Mouse (Mus musculus): ENCODE measurements around the gene Hsf3. TPM values are rescaled to one million over a fixed set of nuclear protein-coding genes. Genes with fewer than 3 reads are reported as not detected.

The Hsf3 gene
- polyA plus RNA-seq, 1 experiment from 2014 or later = 0.08 TPM

- H3K4me2 ChIP-seq (ENCODE audit: low read length) = no peak within 1 kb of the TSS
- H3K36me3 ChIP-seq (ENCODE audit: control insufficient read depth, insufficient read depth, low read length) = no peaks in the 10 kb centered on the region
- H3K9ac ChIP-seq (ENCODE audit: low read depth, low read length) = no peak within 1 kb of the TSS
- no peaks in the 10 kb centered on the region for H3K4me1 ChIP-seq (ENCODE audit: control insufficient read depth, insufficient read depth, low read depth, low read length)
- no peak within 1 kb of the TSS for H3K4me3 ChIP-seq (ENCODE audit: low read length)
- no peak within 1 kb of the TSS for H3K27ac ChIP-seq (ENCODE audit: low read depth, low read length)
- WGBS = 91% methylated on average over 3 of the region's 3 CpGs
- no peaks in the 10 kb centered on the region for H3K27me3 ChIP-seq (replicated peaks; ENCODE audit: control insufficient read depth, insufficient read depth, low read length)
- H3K9me3 ChIP-seq (ENCODE audit: control insufficient read depth, low read length) = no peaks in the 10 kb centered on the region
- ATAC-seq = no peak
Measured at GRCm38 (mm10) chrX:96293338-96293737, 162.8 kb downstream of the Hsf3 start, which contains the start of gene Vsig4. Vsig4 (minus strand) TSS chrX:96293438.

- Histone ChIP-seq H3K27ac (ENCODE audit: low read depth, low read length) (no peak overlapping the region), H3K4me2 (ENCODE audit: low read length) (no peak overlapping the region), H3K4me1 (ENCODE audit: control insufficient read depth, insufficient read depth, low read depth, low read length) (no peaks in the 10 kb centered on the region), H3K9me3 (ENCODE audit: control insufficient read depth, low read length) (no peaks in the 10 kb centered on the region), H3K4me3 (ENCODE audit: low read length) (no peak overlapping the region), H3K36me3 (ENCODE audit: control insufficient read depth, insufficient read depth, low read length) (no peaks in the 10 kb centered on the region), H3K27me3 (replicated peaks; ENCODE audit: control insufficient read depth, insufficient read depth, low read length) (no peaks in the 10 kb centered on the region), H3K9ac (ENCODE audit: low read depth, low read length) (no peak overlapping the region)
- ATAC-seq = no peak
Measured at GRCm38 (mm10) chrX:96256509-96256908, 199.6 kb downstream of the Hsf3 start.

Other genes starting within 250 kb of the Hsf3 start
- gene Vsig4, start 162.9 kb downstream of the Hsf3 start, polyA plus RNA-seq (2015; fragmentation: Nextera tagmentation; extraction: Ambion mirVana) = 0.14 TPM in 1 of 2 replicates, not detected in the other
- 4.2 and 5.3 TPM in 2 replicates for gene Heph, start 935 bp downstream of the Hsf3 start, polyA plus RNA-seq (2015; fragmentation: Nextera tagmentation; extraction: Ambion mirVana)